Comparison of ENCODE assay signal across 13 mouse cellular contexts in the genomic region with DNA sequence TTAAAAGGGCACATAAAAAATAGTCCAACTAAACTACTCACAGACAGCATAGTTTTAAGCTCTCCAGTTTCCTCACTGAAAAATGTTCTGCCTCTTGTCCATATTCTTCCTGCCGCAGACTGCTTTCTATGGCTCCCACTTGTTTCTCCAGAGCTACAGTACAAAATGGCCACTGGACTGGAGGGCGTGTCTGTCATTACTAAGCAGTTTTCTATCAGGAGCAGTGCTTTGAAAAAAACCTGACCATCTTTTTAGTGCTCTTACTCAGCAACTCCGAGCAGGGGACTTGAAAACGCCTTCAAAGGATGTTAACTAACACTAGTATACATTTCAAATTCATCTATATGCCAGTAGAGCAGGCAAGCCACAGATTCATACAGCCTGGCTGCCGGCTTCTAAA. TPM values are rescaled to one million over a fixed set of nuclear protein-coding genes. Genes with fewer than 3 reads are reported as not detected.
DNase-seq lines count a peak whose midpoint lies in the region; ATAC-seq lines count a peak whose summit lies in the region.
"Had no signal": no experiment of that assay in that cellular context is flagged by ENCODE, and none has a peak within 500 bp of the region (broad histone marks: within the 10 kb centered on the region; RNA-seq: fewer than 3 reads in every experiment).

No protein-coding gene starts in this region.

- no peak overlapping the region for H3K27ac ChIP-seq in embryonic facial prominence, embryonic 14.5 days (replicated peaks; ENCODE audit: low read depth, low read length)
- H3K27ac ChIP-seq in embryonic facial prominence, embryonic 10.5 days (replicated peaks), result no peak overlapping the region
- peak overlapping the region; percentile 80 for H3K27ac ChIP-seq in liver, embryonic 12.5 days
- H3K27ac ChIP-seq in hindbrain, embryonic 12.5 days, result no peak overlapping the region
- H3K27ac ChIP-seq in midbrain, embryonic 13.5 days, result no peak overlapping the region
- H3K27ac ChIP-seq: embryonic facial prominence, embryonic 12.5 days; midbrain, embryonic 15.5 days had no signal

- H3K4me3 ChIP-seq in embryonic facial prominence, embryonic 14.5 days (ENCODE audit: low read depth, low read length), result no peak overlapping the region
- H3K4me3 ChIP-seq in embryonic facial prominence, embryonic 10.5 days, result no peak overlapping the region
- peak overlapping the region; percentile 14; the same call in 1 of the 2 replicates for H3K4me3 ChIP-seq in liver, embryonic 12.5 days
- H3K4me3 ChIP-seq in hindbrain, embryonic 12.5 days, result no peak overlapping the region
- no peak overlapping the region for H3K4me3 ChIP-seq in midbrain, embryonic 13.5 days (replicated peaks)
- H3K4me3 ChIP-seq: embryonic facial prominence, embryonic 12.5 days; midbrain, embryonic 15.5 days had no signal

- no peaks in the 10 kb centered on the region for H3K36me3 ChIP-seq in embryonic facial prominence, embryonic 14.5 days (ENCODE audit: control insufficient read depth, insufficient read depth, low read length)
- H3K36me3 ChIP-seq in embryonic facial prominence, embryonic 10.5 days (replicated peaks), result peaks cover 17% of the 10 kb centered on the region
- H3K36me3 ChIP-seq in liver, embryonic 12.5 days, result peaks cover 8% of the 10 kb centered on the region
- H3K36me3 ChIP-seq in hindbrain, embryonic 12.5 days, result peaks cover 14% of the 10 kb centered on the region
- peaks cover 12% of the 10 kb centered on the region for H3K36me3 ChIP-seq in midbrain, embryonic 13.5 days

- no peaks in the 10 kb centered on the region for H3K27me3 ChIP-seq in embryonic facial prominence, embryonic 14.5 days (replicated peaks; ENCODE audit: control insufficient read depth, insufficient read depth, low read length)
- H3K27me3 ChIP-seq in embryonic facial prominence, embryonic 10.5 days (replicated peaks; ENCODE audit: low read depth, poor library complexity, severe bottlenecking), result no peaks in the 10 kb centered on the region
- no peaks in the 10 kb centered on the region for H3K27me3 ChIP-seq in liver, embryonic 12.5 days (replicated peaks)
- H3K27me3 ChIP-seq in hindbrain, embryonic 12.5 days, result no peaks in the 10 kb centered on the region
- H3K27me3 ChIP-seq in midbrain, embryonic 13.5 days, result no peaks in the 10 kb centered on the region
- H3K27me3 ChIP-seq: embryonic facial prominence, embryonic 12.5 days; midbrain, embryonic 15.5 days had no signal

- peaks cover 7% of the 10 kb centered on the region for H3K4me1 ChIP-seq in embryonic facial prominence, embryonic 14.5 days (ENCODE audit: control insufficient read depth, insufficient read depth, low read length)
- H3K4me1 ChIP-seq in embryonic facial prominence, embryonic 10.5 days, result peaks cover 6% of the 10 kb centered on the region; the same call in 1 of the 2 replicates
- H3K4me1 ChIP-seq in liver, embryonic 12.5 days, result peaks cover 28% of the 10 kb centered on the region
- no peaks in the 10 kb centered on the region for H3K4me1 ChIP-seq in hindbrain, embryonic 12.5 days
- H3K4me1 ChIP-seq in midbrain, embryonic 13.5 days (replicated peaks), result no peaks in the 10 kb centered on the region

- ATAC-seq in embryonic facial prominence, embryonic 14.5 days (ENCODE audit: low read depth), result no peak
- peak; percentile 34 for ATAC-seq in activated CD4-positive, CD25-positive, alpha-beta regulatory T cell, adult 4 months
- peak; percentile 86 for ATAC-seq in liver, embryonic 12.5 days
- no peak for ATAC-seq in hindbrain, embryonic 12.5 days (ENCODE audit: low FRiP score)
- no peak for ATAC-seq in midbrain, embryonic 13.5 days
- ATAC-seq: midbrain, embryonic 15.5 days had no signal

- DNase-seq in embryonic facial prominence, embryonic 14.5 days (ENCODE audit: low spot score), result peak; percentile 26
- no peak for DNase-seq in embryonic facial prominence, embryonic 10.5 days (ENCODE audit: low spot score)
- peak; percentile 46 for DNase-seq in 3T3-L1 (ENCODE audit: low read depth, low spot score)
- DNase-seq in adrenal gland, adult (ENCODE audit: inconsistent age in 2 of 2, low spot score in 1 of 2), result no peak
- DNase-seq: cerebellum, adult 11 months; heart, adult 11 months; thymus, adult 18-20 months had no signal

- no peaks in the 10 kb centered on the region for H3K9me3 ChIP-seq in embryonic facial prominence, embryonic 14.5 days (ENCODE audit: control insufficient read depth, low read length)
- no peaks in the 10 kb centered on the region for H3K9me3 ChIP-seq in embryonic facial prominence, embryonic 10.5 days
- H3K9me3 ChIP-seq in liver, embryonic 12.5 days (replicated peaks), result no peaks in the 10 kb centered on the region
- no peaks in the 10 kb centered on the region for H3K9me3 ChIP-seq in hindbrain, embryonic 12.5 days (replicated peaks)
- H3K9me3 ChIP-seq in midbrain, embryonic 13.5 days, result no peaks in the 10 kb centered on the region
- H3K9me3 ChIP-seq: embryonic facial prominence, embryonic 12.5 days; midbrain, embryonic 15.5 days had no signal

- H3K4me2 ChIP-seq in embryonic facial prominence, embryonic 14.5 days (ENCODE audit: low read depth, low read length), result no peak overlapping the region
- peak overlapping the region; percentile 53 for H3K4me2 ChIP-seq in liver, embryonic 12.5 days
- H3K4me2 ChIP-seq in hindbrain, embryonic 12.5 days (replicated peaks), result no peak overlapping the region
- no peak overlapping the region for H3K4me2 ChIP-seq in midbrain, embryonic 13.5 days (replicated peaks)
- H3K4me2 ChIP-seq: embryonic facial prominence, embryonic 12.5 days; midbrain, embryonic 15.5 days had no signal

- 73% methylated on average over 5 of the region's 5 CpGs for WGBS in embryonic facial prominence, embryonic 14.5 days
- WGBS in embryonic facial prominence, embryonic 10.5 days, result 88% methylated on average over 5 of the region's 5 CpGs
- 39% methylated on average over 5 of the region's 5 CpGs for WGBS in liver, embryonic 12.5 days (ENCODE audit: insufficient replicate concordance)
- WGBS in hindbrain, embryonic 12.5 days, result 79% methylated on average over 5 of the region's 5 CpGs
- 86% methylated on average over 5 of the region's 5 CpGs for WGBS in midbrain, embryonic 13.5 days

- no peak overlapping the region for H3K9ac ChIP-seq in embryonic facial prominence, embryonic 14.5 days (ENCODE audit: low read depth, low read length)
- no peak overlapping the region for H3K9ac ChIP-seq in liver, embryonic 12.5 days
- no peak overlapping the region for H3K9ac ChIP-seq in hindbrain, embryonic 12.5 days
- no peak overlapping the region for H3K9ac ChIP-seq in midbrain, embryonic 13.5 days (replicated peaks)
- H3K9ac ChIP-seq: embryonic facial prominence, embryonic 12.5 days; midbrain, embryonic 15.5 days had no signal

RNA-seq across cellular contexts. Expression of a gene that starts 15.0 kb away (rescaled TPM):
- polyA plus RNA-seq in embryonic facial prominence, embryonic 14.5 days (2014; fragmentation: Nextera tagmentation; extraction: Ambion mirVana), result 29.0 and 32.5 TPM in 2 replicates
- 24.8 and 25.0 TPM in 2 replicates for polyA plus RNA-seq in embryonic facial prominence, embryonic 10.5 days (2016; fragmentation: Nextera tagmentation; extraction: Ambion mirVana)
- polyA plus RNA-seq in activated CD4-positive, CD25-positive, alpha-beta regulatory T cell, adult 4 months (2017; shearing (Covaris generic)), result 10 to 100 TPM in 1 of 2 experiments, 1 to 10 TPM in 1; 6.1 to 15.1 TPM
- 13.3 and 16.5 TPM in 2 replicates for polyA plus RNA-seq in liver, embryonic 12.5 days (2016; fragmentation: Nextera tagmentation; extraction: Ambion mirVana)
- 58.1 and 69.1 TPM in 2 replicates for polyA plus RNA-seq in hindbrain, embryonic 12.5 days (2016; fragmentation: Nextera tagmentation; extraction: Ambion mirVana)
- polyA plus RNA-seq in midbrain, embryonic 13.5 days (2015; fragmentation: Nextera tagmentation; extraction: Ambion mirVana), result 66.4 and 69.9 TPM in 2 replicates

RNA-seq across cellular contexts. Expression of a gene that starts 15.2 kb away (rescaled TPM):
- polyA plus RNA-seq in embryonic facial prominence, embryonic 14.5 days (2014; fragmentation: Nextera tagmentation; extraction: Ambion mirVana), result 2.8 and 3.1 TPM in 2 replicates
- 4.0 and 4.5 TPM in 2 replicates for polyA plus RNA-seq in embryonic facial prominence, embryonic 10.5 days (2016; fragmentation: Nextera tagmentation; extraction: Ambion mirVana)
- polyA plus RNA-seq in activated CD4-positive, CD25-positive, alpha-beta regulatory T cell, adult 4 months (2017; shearing (Covaris generic)), result 1 to 10 TPM; 1.1 to 1.2 TPM
- polyA plus RNA-seq in liver, embryonic 12.5 days (2016; fragmentation: Nextera tagmentation; extraction: Ambion mirVana), result 3.5 and 3.7 TPM in 2 replicates
- 5.2 TPM in 2 replicates for polyA plus RNA-seq in hindbrain, embryonic 12.5 days (2016; fragmentation: Nextera tagmentation; extraction: Ambion mirVana)
- 2.5 and 2.7 TPM in 2 replicates for polyA plus RNA-seq in midbrain, embryonic 13.5 days (2015; fragmentation: Nextera tagmentation; extraction: Ambion mirVana)

Comparison
In these comparisons a context has a peak if more than half of its experiments do, and no peak if none do; other contexts are left out.
1. DNase-seq: peak in embryonic facial prominence, embryonic 14.5 days (single experiment) and 3T3-L1 (single experiment); none in embryonic facial prominence, embryonic 10.5 days (single experiment) and adrenal gland, adult (0 of 2).
2. ATAC-seq: peak in activated CD4-positive, CD25-positive, alpha-beta regulatory T cell, adult 4 months (single experiment) and liver, embryonic 12.5 days (single experiment); none in embryonic facial prominence, embryonic 14.5 days (single experiment), hindbrain, embryonic 12.5 days (single experiment) and midbrain, embryonic 13.5 days (single experiment).